Mouse (Mus musculus): Measurements from ENCODE around the gene Olfr588-ps1. TPM values are rescaled to one million over a fixed set of nuclear protein-coding genes. Genes with fewer than 3 reads are reported as not detected.
A peak's percentile ranks its signal among the peaks of the same experiment; 100 is the strongest.
"Not testable (repeated sequence)": the region's sequence is repeated elsewhere in the genome, so short reads cannot be mapped to it uniquely, and the experiment has no call there.

Olfr588-ps1 gene
- polyA plus RNA-seq (2014; fragmentation: Nextera tagmentation; extraction: Ambion mirVana): not detected in 2 replicates

- H3K36me3 ChIP-seq (ENCODE audit: control insufficient read depth, insufficient read depth, low read length): no peaks in the 10 kb centered on the region
- H3K9me3 ChIP-seq (ENCODE audit: control insufficient read depth, low read length): no peaks in the 10 kb centered on the region
- WGBS: 83% methylated on average over 1 of the region's 1 CpGs
- no peak within 1 kb of the TSS for H3K4me3 ChIP-seq (replicated peaks; ENCODE audit: low read depth, low read length)
- H3K27me3 ChIP-seq (ENCODE audit: control insufficient read depth, insufficient read depth, low read length): no peaks in the 10 kb centered on the region
- no peak for ATAC-seq (ENCODE audit: low FRiP score, low TSS enrichment)
- no peak within 1 kb of the TSS for H3K27ac ChIP-seq (replicated peaks; ENCODE audit: low read depth, low read length)
- H3K9ac ChIP-seq (replicated peaks; ENCODE audit: low read length): no peak within 1 kb of the TSS
- H3K4me2 ChIP-seq (ENCODE audit: low read length): no peak within 1 kb of the TSS
- no peaks in the 10 kb centered on the region for H3K4me1 ChIP-seq (ENCODE audit: control insufficient read depth, insufficient read depth, low read length)
- no peak for DNase-seq
Observed at GRCm38 (mm10) chr7:103140579-103140978, at the start of gene Olfr588-ps1. TSS of gene Olfr588-ps1 (plus strand) at chr7:103140879.

GRCm38 (mm10) chr7:103097420-103097819 lies 43.3 kb upstream of the Olfr588-ps1 start, which contains the start of gene Olfr585:
TSS of gene Olfr585 (plus strand) at chr7:103097720.
- Histone ChIP-seq H3K9me3 (ENCODE audit: control insufficient read depth, low read length) (no peaks in the 10 kb centered on the region), H3K9ac (replicated peaks; ENCODE audit: low read length) (no peak within 1 kb of the TSS), H3K36me3 (ENCODE audit: control insufficient read depth, insufficient read depth, low read length) (no peaks in the 10 kb centered on the region), H3K4me2 (ENCODE audit: low read length) (no peak within 1 kb of the TSS), H3K27me3 (ENCODE audit: control insufficient read depth, insufficient read depth, low read length) (no peaks in the 10 kb centered on the region), H3K4me1 (ENCODE audit: control insufficient read depth, insufficient read depth, low read length) (no peaks in the 10 kb centered on the region), H3K4me3 (replicated peaks; ENCODE audit: low read depth, low read length) (no peak within 1 kb of the TSS), H3K27ac (replicated peaks; ENCODE audit: low read depth, low read length) (no peak within 1 kb of the TSS)
- no peak for ATAC-seq (ENCODE audit: low FRiP score, low TSS enrichment)
- 80% methylated on average over 1 of the region's 1 CpGs for WGBS
- DNase-seq: no peak

- H3K27me3 ChIP-seq (ENCODE audit: control insufficient read depth, insufficient read depth, low read length): no peaks in the 10 kb centered on the region
- no peaks in the 10 kb centered on the region for H3K36me3 ChIP-seq (ENCODE audit: control insufficient read depth, insufficient read depth, low read length)
- DNase-seq: peak; percentile 7
Observed at GRCm38 (mm10) chr7:103119406-103119805, 21.3 kb upstream of the Olfr588-ps1 start.

GRCm38 (mm10) chr7:103125538-103125937 lies 15.1 kb upstream of the Olfr588-ps1 start, which contains the start of gene Olfr586:
TSS of gene Olfr586 (minus strand) at chr7:103125638.
- WGBS: 93% methylated on average over 3 of the region's 3 CpGs

More at GRCm38 (mm10) chr7:103119406-103119805, 21.3 kb upstream of the Olfr588-ps1 start:
- Histone ChIP-seq H3K27ac (replicated peaks; ENCODE audit: low read depth, low read length) (no peak overlapping the region), H3K9ac (replicated peaks; ENCODE audit: low read length) (no peak overlapping the region), H3K4me2 (ENCODE audit: low read length) (no peak overlapping the region), H3K4me1 (ENCODE audit: control insufficient read depth, insufficient read depth, low read length) (no peaks in the 10 kb centered on the region), H3K9me3 (ENCODE audit: control insufficient read depth, low read length) (no peaks in the 10 kb centered on the region), H3K4me3 (replicated peaks; ENCODE audit: low read depth, low read length) (no peak overlapping the region)
- WGBS: 54% methylated on average over 3 of the region's 3 CpGs
- ATAC-seq (ENCODE audit: low FRiP score, low TSS enrichment): no peak; the same call in 1 of the 2 replicates

GRCm38 (mm10) chr7:103156256-103156655 lies 15.6 kb downstream of the Olfr588-ps1 start, which contains the start of gene Olfr589:
TSS of gene Olfr589 (minus strand) at chr7:103156356.
- ATAC-seq (ENCODE audit: low FRiP score, low TSS enrichment): no peak

More at GRCm38 (mm10) chr7:103125538-103125937, 15.1 kb upstream of the Olfr588-ps1 start, which contains the start of gene Olfr586:
- ATAC-seq (ENCODE audit: low FRiP score, low TSS enrichment) (no peak), DNase-seq (no peak)
- Histone ChIP-seq H3K27ac (replicated peaks; ENCODE audit: low read depth, low read length) (no peak within 1 kb of the TSS), H3K9ac (replicated peaks; ENCODE audit: low read length) (no peak within 1 kb of the TSS), H3K9me3 (ENCODE audit: control insufficient read depth, low read length) (no peaks in the 10 kb centered on the region), H3K4me3 (replicated peaks; ENCODE audit: low read depth, low read length) (no peak within 1 kb of the TSS), H3K4me2 (ENCODE audit: low read length) (no peak within 1 kb of the TSS), H3K4me1 (ENCODE audit: control insufficient read depth, insufficient read depth, low read length) (no peaks in the 10 kb centered on the region), H3K36me3 (ENCODE audit: control insufficient read depth, insufficient read depth, low read length) (no peaks in the 10 kb centered on the region), H3K27me3 (ENCODE audit: control insufficient read depth, insufficient read depth, low read length) (no peaks in the 10 kb centered on the region)

GRCm38 (mm10) chr7:103169697-103170096 lies 29.0 kb downstream of the Olfr588-ps1 start:
- H3K9ac ChIP-seq (replicated peaks; ENCODE audit: low read length): no peak overlapping the region
- no peaks in the 10 kb centered on the region for H3K36me3 ChIP-seq (ENCODE audit: control insufficient read depth, insufficient read depth, low read length)
- no peaks in the 10 kb centered on the region for H3K9me3 ChIP-seq (ENCODE audit: control insufficient read depth, low read length)
- no peaks in the 10 kb centered on the region for H3K27me3 ChIP-seq (ENCODE audit: control insufficient read depth, insufficient read depth, low read length)
- no peak overlapping the region for H3K4me3 ChIP-seq (replicated peaks; ENCODE audit: low read depth, low read length)
- H3K4me1 ChIP-seq (ENCODE audit: control insufficient read depth, insufficient read depth, low read length): no peaks in the 10 kb centered on the region
- 82% methylated on average over 5 of the region's 5 CpGs for WGBS
- H3K27ac ChIP-seq (replicated peaks; ENCODE audit: low read depth, low read length): no peak overlapping the region
- DNase-seq (no peak), ATAC-seq (ENCODE audit: low FRiP score, low TSS enrichment) (no peak)
- H3K4me2 ChIP-seq (ENCODE audit: low read length): no peak overlapping the region

More at GRCm38 (mm10) chr7:103156256-103156655, 15.6 kb downstream of the Olfr588-ps1 start, which contains the start of gene Olfr589:
- Histone ChIP-seq H3K27me3 (ENCODE audit: control insufficient read depth, insufficient read depth, low read length) (no peaks in the 10 kb centered on the region), H3K36me3 (ENCODE audit: control insufficient read depth, insufficient read depth, low read length) (no peaks in the 10 kb centered on the region), H3K4me2 (ENCODE audit: low read length) (no peak within 1 kb of the TSS), H3K9me3 (ENCODE audit: control insufficient read depth, low read length) (no peaks in the 10 kb centered on the region), H3K9ac (replicated peaks; ENCODE audit: low read length) (no peak within 1 kb of the TSS), H3K4me1 (ENCODE audit: control insufficient read depth, insufficient read depth, low read length) (no peaks in the 10 kb centered on the region), H3K27ac (replicated peaks; ENCODE audit: low read depth, low read length) (no peak within 1 kb of the TSS), H3K4me3 (replicated peaks; ENCODE audit: low read depth, low read length) (no peak within 1 kb of the TSS)
- DNase-seq: no peak
- 69% methylated on average over 2 of the region's 2 CpGs for whole genome bisulfite sequencing

- Histone ChIP-seq H3K27ac (replicated peaks; ENCODE audit: low read depth, low read length) (no peak within 1 kb of the TSS), H3K27me3 (ENCODE audit: control insufficient read depth, insufficient read depth, low read length) (no peaks in the 10 kb centered on the region), H3K4me1 (ENCODE audit: control insufficient read depth, insufficient read depth, low read length) (no peaks in the 10 kb centered on the region), H3K36me3 (ENCODE audit: control insufficient read depth, insufficient read depth, low read length) (no peaks in the 10 kb centered on the region), H3K9ac (replicated peaks; ENCODE audit: low read length) (no peak within 1 kb of the TSS), H3K9me3 (ENCODE audit: control insufficient read depth, low read length) (peaks cover 8% of the 10 kb centered on the region; the same call in 1 of the 2 replicates), H3K4me2 (ENCODE audit: low read length) (no peak within 1 kb of the TSS), H3K4me3 (replicated peaks; ENCODE audit: low read depth, low read length) (no peak within 1 kb of the TSS)
- ATAC-seq (ENCODE audit: low FRiP score, low TSS enrichment) (no peak), DNase-seq (no peak)
- WGBS: 74% methylated on average over 1 of the region's 1 CpGs
Observed at GRCm38 (mm10) chr7:103178240-103178639, 37.6 kb downstream of the Olfr588-ps1 start, which contains the start of gene Olfr591. TSS of gene Olfr591 (minus strand) at chr7:103178340.

GRCm38 (mm10) chr7:103184503-103184902 lies 43.8 kb downstream of the Olfr588-ps1 start, which contains the start of gene Olfr592:
TSS of gene Olfr592 (plus strand) at chr7:103184803.
- not testable (repeated sequence) for H3K4me2 ChIP-seq (ENCODE audit: low read length); H3K36me3 ChIP-seq (ENCODE audit: control insufficient read depth, insufficient read depth, low read length); H3K9ac ChIP-seq (replicated peaks; ENCODE audit: low read length); H3K27me3 ChIP-seq (ENCODE audit: control insufficient read depth, insufficient read depth, low read length); H3K27ac ChIP-seq (replicated peaks; ENCODE audit: low read depth, low read length); ATAC-seq (ENCODE audit: low FRiP score, low TSS enrichment); H3K4me1 ChIP-seq (ENCODE audit: control insufficient read depth, insufficient read depth, low read length); DNase-seq; H3K4me3 ChIP-seq (replicated peaks; ENCODE audit: low read depth, low read length); H3K9me3 ChIP-seq (ENCODE audit: control insufficient read depth, low read length)
- WGBS: 90% methylated on average over 1 of the region's 1 CpGs

Measured in midbrain, embryonic 14.5 days (tissue).